ENCODE assay signal across 12 mouse cellular contexts in the genomic region with DNA sequence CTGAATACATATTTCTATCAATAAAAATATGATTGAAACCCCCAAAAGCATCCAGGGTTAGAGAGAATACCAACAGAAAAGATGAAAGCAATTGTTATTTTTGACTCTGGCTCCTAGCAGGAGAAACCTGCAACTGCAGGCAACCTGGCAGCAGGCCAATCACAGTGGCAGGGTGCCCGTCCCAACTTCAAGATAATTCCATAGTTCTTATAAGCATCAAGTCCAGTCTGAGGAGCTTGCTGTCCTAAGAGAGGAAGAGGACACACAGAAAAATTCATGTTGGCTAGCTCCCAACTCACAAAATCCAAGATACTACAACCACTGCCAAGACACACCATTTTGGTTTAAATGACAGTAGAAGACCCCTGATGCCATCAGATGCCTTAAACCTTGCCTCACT.
DNase-seq lines count a peak whose midpoint lies in the region; ATAC-seq lines count a peak whose summit lies in the region.
"Had no signal": no experiment of that assay in that cellular context is flagged by ENCODE, and none has a peak within 500 bp of the region (broad histone marks: within the 10 kb centered on the region; RNA-seq: fewer than 3 reads in every experiment).

No protein-coding gene starts in this region.

- no peak overlapping the region for H3K27ac ChIP-seq in forebrain, embryonic 14.5 days (ENCODE audit: low read depth, low read length)
- H3K27ac ChIP-seq in forebrain, embryonic 13.5 days, result no peak overlapping the region
- H3K27ac ChIP-seq: heart, embryonic 15.5 days; intestine, embryonic 15.5 days; layer of hippocampus, adult 2 months; liver, embryonic 13.5 days; macrophage had no signal

- WGBS in forebrain, embryonic 14.5 days, result 10% methylated on average over 1 of the region's 1 CpGs
- WGBS in forebrain, embryonic 13.5 days, result 31% methylated on average over 1 of the region's 1 CpGs

- H3K9me3 ChIP-seq in forebrain, embryonic 14.5 days (replicated peaks; ENCODE audit: control insufficient read depth, low read length), result no peaks in the 10 kb centered on the region
- no peaks in the 10 kb centered on the region for H3K9me3 ChIP-seq in forebrain, embryonic 13.5 days (replicated peaks)
- H3K9me3 ChIP-seq: heart, embryonic 15.5 days; intestine, embryonic 15.5 days; liver, embryonic 13.5 days had no signal

- no peak overlapping the region for H3K4me2 ChIP-seq in forebrain, embryonic 14.5 days (ENCODE audit: low read length)
- no peak overlapping the region for H3K4me2 ChIP-seq in forebrain, embryonic 13.5 days
- H3K4me2 ChIP-seq: heart, embryonic 15.5 days; intestine, embryonic 15.5 days; liver, embryonic 13.5 days had no signal

- no peak for ATAC-seq in forebrain, embryonic 14.5 days
- ATAC-seq in forebrain, embryonic 13.5 days, result no peak
- ATAC-seq: intestine, embryonic 15.5 days had no signal

- H3K27me3 ChIP-seq in forebrain, embryonic 14.5 days (replicated peaks; ENCODE audit: control insufficient read depth, insufficient read depth, low read length), result no peaks in the 10 kb centered on the region
- no peaks in the 10 kb centered on the region for H3K27me3 ChIP-seq in forebrain, embryonic 13.5 days
- H3K27me3 ChIP-seq: heart, embryonic 15.5 days; intestine, embryonic 15.5 days; liver, embryonic 13.5 days had no signal

- H3K4me1 ChIP-seq in forebrain, embryonic 14.5 days (ENCODE audit: control insufficient read depth, insufficient read depth, low read length), result no peaks in the 10 kb centered on the region
- H3K4me1 ChIP-seq in forebrain, embryonic 13.5 days, result peaks cover 11% of the 10 kb centered on the region
- H3K4me1 ChIP-seq: intestine, embryonic 15.5 days; liver, embryonic 13.5 days had no signal

- no peaks in the 10 kb centered on the region for H3K36me3 ChIP-seq in forebrain, embryonic 14.5 days (ENCODE audit: control insufficient read depth, insufficient read depth, low read length)
- H3K36me3 ChIP-seq in forebrain, embryonic 13.5 days (ENCODE audit: poor library complexity, severe bottlenecking), result no peaks in the 10 kb centered on the region
- H3K36me3 ChIP-seq: heart, embryonic 15.5 days; intestine, embryonic 15.5 days; liver, embryonic 13.5 days had no signal

- H3K9ac ChIP-seq in forebrain, embryonic 14.5 days (ENCODE audit: low read length), result no peak overlapping the region
- H3K9ac ChIP-seq in forebrain, embryonic 13.5 days, result no peak overlapping the region
- H3K9ac ChIP-seq: heart, embryonic 15.5 days; intestine, embryonic 15.5 days; liver, embryonic 13.5 days had no signal

- DNase-seq in forebrain, embryonic 14.5 days (ENCODE audit: low spot score), result peak; percentile 31
- DNase-seq in kidney, postnatal 4 days, result peak; percentile 7 to 13
- no peak for DNase-seq in kidney, adult 9 months
- DNase-seq in adrenal gland, adult 8-10 months, result peak; percentile 7
- peak; percentile 27 to 31 for DNase-seq in right cerebral cortex, adult 2 months (ENCODE audit: low spot score in 2 of 2)
- no peak for DNase-seq in liver
- DNase-seq: liver, embryonic 13.5 days had no signal

- no peak overlapping the region for H3K4me3 ChIP-seq in forebrain, embryonic 14.5 days (ENCODE audit: low read depth, low read length)
- no peak overlapping the region for H3K4me3 ChIP-seq in forebrain, embryonic 13.5 days
- H3K4me3 ChIP-seq: heart, embryonic 15.5 days; intestine, embryonic 15.5 days; layer of hippocampus, adult 2 months; liver, embryonic 13.5 days had no signal

Comparison
In these comparisons a context has a peak if more than half of its experiments do, and no peak if none do; other contexts are left out.
1. DNase-seq: peak in forebrain, embryonic 14.5 days (single experiment), kidney, postnatal 4 days (2 of 2), adrenal gland, adult 8-10 months (single experiment) and right cerebral cortex, adult 2 months (2 of 2); none in kidney, adult 9 months (single experiment) and liver (single experiment).